Comparison of ENCODE assay signal across 9 mouse cellular contexts in the genomic region with DNA sequence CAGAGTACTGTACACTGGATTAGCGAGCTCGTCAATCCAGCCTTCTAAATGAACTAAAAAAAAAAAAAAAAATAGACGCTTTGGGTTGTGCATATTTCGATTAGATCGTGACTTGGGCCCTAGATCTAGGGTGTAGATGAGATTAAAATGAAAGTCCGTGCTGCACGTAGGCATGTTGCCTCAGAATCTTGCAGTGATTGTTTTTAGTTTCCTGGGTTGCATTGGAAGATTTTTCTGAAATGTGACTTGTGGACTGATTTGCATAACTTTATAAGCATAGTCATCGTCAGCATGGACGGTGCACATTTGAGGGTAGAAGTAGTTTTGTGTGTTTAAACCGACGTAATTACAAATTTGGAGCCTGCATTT. TPM values are rescaled to one million over a fixed set of nuclear protein-coding genes. Genes with fewer than 3 reads are reported as not detected.
DNase-seq lines count a peak whose midpoint lies in the region; ATAC-seq lines count a peak whose summit lies in the region.
"Had no signal": no experiment of that assay in that cellular context is flagged by ENCODE, and none has a peak within 500 bp of the region (broad histone marks: within the 10 kb centered on the region; RNA-seq: fewer than 3 reads in every experiment).

No protein-coding gene starts in this region.

- no peak overlapping the region for H3K27ac ChIP-seq in kidney, embryonic 15.5 days
- H3K27ac ChIP-seq in hindbrain, embryonic 13.5 days: peak overlapping the region; percentile 99
- H3K27ac ChIP-seq in midbrain, embryonic 15.5 days: peak overlapping the region; percentile 100

- no peak for ATAC-seq in kidney, embryonic 15.5 days (replicated peaks; ENCODE audit: low FRiP score)
- ATAC-seq in hindbrain, embryonic 13.5 days (ENCODE audit: low FRiP score): no peak
- ATAC-seq in midbrain, embryonic 15.5 days (replicated peaks): no peak

- 0 out of 2 replicates have a peak, but pooled peaks cover 3% of the 10 kb centered on the region for H3K36me3 ChIP-seq in kidney, embryonic 15.5 days
- no peaks in the 10 kb centered on the region for H3K36me3 ChIP-seq in hindbrain, embryonic 13.5 days
- no peaks in the 10 kb centered on the region for H3K36me3 ChIP-seq in midbrain, embryonic 15.5 days (replicated peaks)

- H3K4me3 ChIP-seq in kidney, embryonic 15.5 days (replicated peaks): peak overlapping the region; percentile 87
- peak overlapping the region; percentile 95 for H3K4me3 ChIP-seq in hindbrain, embryonic 13.5 days
- H3K4me3 ChIP-seq in midbrain, embryonic 15.5 days: peak overlapping the region; percentile 92

- WGBS in kidney, embryonic 15.5 days: 1% methylated on average over 11 of the region's 11 CpGs
- WGBS in hindbrain, embryonic 13.5 days: under 1% methylated on average over 11 of the region's 11 CpGs
- WGBS in midbrain, embryonic 15.5 days: under 1% methylated on average over 11 of the region's 11 CpGs

- H3K27me3 ChIP-seq in kidney, embryonic 15.5 days: no peaks in the 10 kb centered on the region
- no peaks in the 10 kb centered on the region for H3K27me3 ChIP-seq in hindbrain, embryonic 13.5 days
- H3K27me3 ChIP-seq in midbrain, embryonic 15.5 days (replicated peaks): no peaks in the 10 kb centered on the region

- H3K4me2 ChIP-seq in kidney, embryonic 15.5 days: peak overlapping the region; percentile 93
- H3K4me2 ChIP-seq in hindbrain, embryonic 13.5 days: peak overlapping the region; percentile 95
- H3K4me2 ChIP-seq in midbrain, embryonic 15.5 days: peak overlapping the region; percentile 96

- H3K9ac ChIP-seq in kidney, embryonic 15.5 days: peak overlapping the region; percentile 99
- H3K9ac ChIP-seq in hindbrain, embryonic 13.5 days: peak overlapping the region; percentile 99
- peak overlapping the region; percentile 97 for H3K9ac ChIP-seq in midbrain, embryonic 15.5 days

- H3K9me3 ChIP-seq in kidney, embryonic 15.5 days (replicated peaks): no peaks in the 10 kb centered on the region
- no peaks in the 10 kb centered on the region for H3K9me3 ChIP-seq in hindbrain, embryonic 13.5 days
- H3K9me3 ChIP-seq in midbrain, embryonic 15.5 days: no peaks in the 10 kb centered on the region

- DNase-seq in kidney, postnatal 36 days: no peak
- DNase-seq in adipocyte (ENCODE audit: low spot score): peak; percentile 49
- no peak for DNase-seq in urinary bladder, postnatal 25 days (ENCODE audit: low spot score)
- no peak for DNase-seq in cerebellum, postnatal 36 days
- no peak for DNase-seq in embryo, embryonic 9.5 days (ENCODE audit: extremely low spot score)
- DNase-seq: adrenal gland, postnatal 10 days had no signal

- H3K4me1 ChIP-seq in kidney, embryonic 15.5 days: peaks cover 33% of the 10 kb centered on the region
- H3K4me1 ChIP-seq in hindbrain, embryonic 13.5 days (replicated peaks): peaks cover 47% of the 10 kb centered on the region
- peaks cover 43% of the 10 kb centered on the region for H3K4me1 ChIP-seq in midbrain, embryonic 15.5 days

RNA-seq across cellular contexts. Expression of a gene that starts 1.5 kb away (rescaled TPM):
- polyA plus RNA-seq in kidney, embryonic 15.5 days (2015; fragmentation: Nextera tagmentation; extraction: Ambion mirVana): 8.3 and 8.7 TPM in 2 replicates
- polyA plus RNA-seq in hindbrain, embryonic 13.5 days (2015; fragmentation: Nextera tagmentation; extraction: Ambion mirVana): 11.1 and 12.4 TPM in 2 replicates
- 10.5 and 12.2 TPM in 2 replicates for polyA plus RNA-seq in midbrain, embryonic 15.5 days (2015; fragmentation: Nextera tagmentation; extraction: Ambion mirVana)

RNA-seq across cellular contexts. Expression of a gene that starts 19.2 kb away (rescaled TPM):
- polyA plus RNA-seq in kidney, embryonic 15.5 days (2015; fragmentation: Nextera tagmentation; extraction: Ambion mirVana): 82.5 and 85.7 TPM in 2 replicates
- 125 TPM in 2 replicates for polyA plus RNA-seq in hindbrain, embryonic 13.5 days (2015; fragmentation: Nextera tagmentation; extraction: Ambion mirVana)
- 106 and 110 TPM in 2 replicates for polyA plus RNA-seq in midbrain, embryonic 15.5 days (2015; fragmentation: Nextera tagmentation; extraction: Ambion mirVana)
